Mouse (Mus musculus) cerebellum, adult 18-20 months (tissue): ENCODE data around the gene Phgr1.

Source experiments
- DNase-seq, 2 experiments: peaks; one replicate each; pipeline ENCODE4 v3.0.0; 2021

Gene Phgr1

DNA sequence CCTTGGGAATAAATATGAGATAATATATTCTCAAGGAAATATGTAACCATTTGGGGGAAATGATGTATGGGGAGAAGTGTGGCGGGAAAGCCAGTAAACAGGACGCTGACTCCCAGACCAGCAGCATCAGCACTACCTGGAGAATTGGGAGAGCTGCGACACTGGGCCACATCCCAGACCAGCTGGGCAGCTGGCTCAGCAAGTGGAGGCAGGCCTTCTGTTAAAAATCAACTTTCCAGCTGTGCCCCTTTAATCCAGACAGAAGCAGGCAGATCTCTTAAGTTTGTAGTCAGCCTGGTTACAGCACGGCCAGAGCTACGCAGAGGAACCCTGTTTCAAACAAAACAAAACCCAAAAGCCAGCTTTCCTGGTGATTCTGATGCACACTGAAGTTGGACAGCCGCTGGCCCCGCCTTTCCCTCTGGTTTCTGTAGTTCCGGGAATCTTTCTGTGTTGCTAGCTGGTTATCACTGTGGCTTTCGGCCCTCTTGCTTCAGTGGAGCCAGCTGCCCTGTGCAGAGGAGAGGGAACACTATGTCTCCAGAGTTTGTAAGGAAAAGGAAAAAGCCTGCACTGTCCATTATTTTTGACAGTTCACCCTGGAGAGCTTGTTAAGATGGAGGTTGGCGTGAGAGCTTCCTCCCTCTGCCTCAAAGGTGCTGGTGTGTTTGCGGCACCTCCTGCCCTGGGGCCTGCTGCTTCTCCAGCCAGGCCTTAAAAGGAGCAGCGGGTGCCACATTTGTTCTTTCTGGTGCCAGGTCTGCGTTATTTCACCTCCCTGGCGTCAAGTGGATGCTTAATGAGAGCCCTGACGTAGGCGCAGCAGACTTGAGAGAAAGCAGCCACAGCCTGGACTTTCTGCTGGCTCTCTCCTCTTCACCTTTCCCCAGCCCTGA lies 20.4 kb upstream of the Phgr1 start:
- no peak for DNase-seq

DNA sequence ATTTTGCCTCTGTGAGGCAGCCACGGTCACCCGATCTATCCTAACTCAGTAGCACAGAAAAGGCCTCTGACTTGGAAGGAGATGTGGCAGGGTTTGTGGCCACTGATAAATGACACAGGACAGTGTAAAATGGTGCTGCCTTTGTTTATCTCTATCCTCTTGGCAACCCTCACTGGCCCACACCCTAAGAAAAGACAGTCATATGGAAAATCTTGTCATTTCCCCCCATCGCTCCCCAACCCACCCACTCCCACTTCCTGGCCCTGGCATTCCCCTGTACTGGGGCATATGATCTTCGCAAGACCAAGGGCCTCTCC lies 19.8 kb upstream of the Phgr1 start:
- DNase-seq = no peak

DNA sequence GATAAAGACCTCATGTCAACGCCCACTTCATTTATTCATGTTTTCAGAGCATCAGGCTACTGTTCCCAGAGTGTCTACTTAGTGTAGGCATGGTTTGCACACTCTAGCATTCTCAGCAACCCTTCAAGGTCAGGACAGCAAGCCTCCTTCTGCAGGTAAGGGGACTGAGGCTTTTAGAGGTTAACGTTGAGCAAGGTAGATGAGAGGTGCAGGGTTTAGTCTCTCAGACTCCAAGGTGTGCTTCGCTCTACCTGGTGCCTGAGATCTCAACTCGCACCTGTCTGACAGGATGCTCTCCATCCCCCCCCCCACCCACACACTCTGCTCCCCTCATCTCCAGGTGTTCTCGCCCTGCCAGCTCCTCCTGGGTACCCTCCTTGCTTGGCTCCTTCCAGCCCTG lies 18.4 kb upstream of the Phgr1 start:
- DNase-seq = no peak

DNA sequence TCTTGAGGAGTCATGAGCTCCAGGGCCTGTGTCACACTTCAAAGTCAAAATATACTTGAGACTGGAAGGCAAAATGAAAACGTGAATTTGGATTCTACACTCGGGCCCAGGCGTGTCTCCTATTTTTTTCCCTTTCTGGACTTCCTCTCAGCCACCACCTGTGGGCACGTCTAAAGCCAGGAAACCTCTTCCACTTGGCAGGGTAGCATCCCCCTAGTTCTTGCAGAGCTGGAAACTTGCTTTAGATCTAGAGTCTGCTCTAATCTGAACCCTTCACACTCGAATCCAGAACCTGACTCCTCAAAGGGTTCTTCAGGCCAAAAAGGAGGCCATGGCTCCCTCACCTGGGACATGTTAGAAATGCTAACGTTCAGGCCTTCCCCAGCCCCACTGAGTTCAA lies 17.2 kb upstream of the Phgr1 start:
- DNase-seq = no peak

DNA sequence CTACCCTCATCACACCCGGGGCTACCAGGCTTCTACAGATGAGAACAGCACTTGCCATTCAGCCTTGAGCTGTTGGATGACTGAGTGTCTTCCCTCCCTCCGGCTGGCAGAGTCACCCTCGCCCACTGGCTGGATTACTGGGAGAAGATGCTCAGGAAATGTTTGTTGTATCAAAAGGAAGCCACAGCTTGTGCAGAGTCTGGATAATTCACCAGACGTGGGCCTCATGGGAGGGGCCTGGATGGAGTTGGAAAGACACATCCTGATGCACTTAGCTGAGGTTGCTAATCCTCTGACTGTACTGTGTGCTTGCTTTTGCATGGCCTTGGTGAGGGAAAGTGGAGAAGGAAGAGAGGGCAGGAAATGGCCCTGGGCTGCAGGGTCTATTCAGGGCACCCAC lies 16.5 kb upstream of the Phgr1 start:
- DNase-seq = no peak

DNA sequence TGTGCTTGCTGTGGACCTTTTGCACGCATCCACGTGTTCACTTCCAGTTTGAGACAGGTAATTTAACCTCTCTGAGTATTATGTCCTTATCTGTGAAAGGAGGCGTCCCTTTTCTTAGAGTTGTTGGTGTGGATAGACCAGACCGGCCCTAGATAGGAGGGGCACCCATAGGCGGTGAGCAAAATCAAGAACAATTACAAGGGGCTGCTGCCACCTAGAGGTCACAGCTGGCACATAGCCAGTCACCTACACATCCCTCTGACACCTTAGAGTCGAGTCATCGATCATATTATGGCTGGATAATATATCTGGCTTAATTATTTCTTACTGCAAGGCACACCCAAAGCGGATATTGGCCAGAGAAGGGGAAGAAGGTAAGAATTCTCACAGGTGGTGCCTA lies 12.7 kb upstream of the Phgr1 start:
- peak; percentile 52 to 53 for DNase-seq

DNA sequence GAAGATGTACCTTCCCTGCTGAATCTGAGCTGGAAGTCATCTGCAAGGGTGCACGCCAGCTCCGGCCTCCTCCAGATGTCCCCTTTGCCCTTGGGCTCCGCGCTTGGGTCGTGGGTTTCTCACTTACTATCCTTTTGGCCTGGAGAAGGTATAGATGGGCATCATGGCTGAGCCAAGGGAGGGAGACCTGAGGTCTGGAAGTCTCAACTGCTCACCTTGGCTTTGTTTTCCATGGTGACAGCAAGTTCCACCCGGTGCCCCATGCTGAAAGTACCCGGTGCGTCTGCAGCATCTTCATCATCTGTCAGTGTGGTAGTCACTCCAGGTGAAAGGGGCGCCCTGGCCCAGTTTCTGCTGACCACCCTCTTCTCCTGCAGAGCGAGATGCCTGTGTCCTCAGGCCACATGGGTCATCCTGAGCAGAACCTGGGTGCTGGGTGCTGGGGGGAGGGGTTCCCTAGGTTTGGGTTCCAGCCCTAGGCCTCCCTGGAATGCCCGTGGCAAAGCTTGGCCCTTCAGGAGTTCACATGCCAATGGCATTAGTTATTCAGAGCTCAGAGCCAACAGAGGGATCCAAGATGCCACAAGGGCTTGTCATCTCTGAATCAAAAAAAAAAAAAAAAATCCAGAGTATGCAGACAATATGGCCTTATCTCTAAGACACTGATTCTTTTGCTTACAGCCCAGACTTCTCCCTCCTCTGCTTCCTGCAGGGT lies 12.1 kb upstream of the Phgr1 start:
- no peak for DNase-seq

DNA sequence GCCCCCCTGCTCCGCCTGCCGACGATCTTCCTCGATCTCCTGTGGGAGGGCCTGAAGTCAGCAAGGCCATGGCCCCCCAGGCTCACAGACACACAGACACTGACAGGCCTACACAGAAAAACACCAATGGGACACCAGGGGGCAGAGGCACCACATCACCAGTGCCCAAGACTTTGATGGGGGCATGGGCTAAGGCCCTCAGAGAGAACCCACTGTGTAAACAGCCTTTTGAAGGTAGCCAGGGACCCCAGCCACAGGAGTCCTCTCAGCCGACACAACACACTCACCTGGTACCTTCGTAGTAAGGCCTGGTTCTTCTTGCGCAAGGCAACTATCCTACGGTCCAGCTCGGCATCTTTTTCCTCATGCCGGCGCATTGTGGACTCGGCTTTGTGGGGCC lies 11.2 kb upstream of the Phgr1 start:
- no peak for DNase-seq

DNA sequence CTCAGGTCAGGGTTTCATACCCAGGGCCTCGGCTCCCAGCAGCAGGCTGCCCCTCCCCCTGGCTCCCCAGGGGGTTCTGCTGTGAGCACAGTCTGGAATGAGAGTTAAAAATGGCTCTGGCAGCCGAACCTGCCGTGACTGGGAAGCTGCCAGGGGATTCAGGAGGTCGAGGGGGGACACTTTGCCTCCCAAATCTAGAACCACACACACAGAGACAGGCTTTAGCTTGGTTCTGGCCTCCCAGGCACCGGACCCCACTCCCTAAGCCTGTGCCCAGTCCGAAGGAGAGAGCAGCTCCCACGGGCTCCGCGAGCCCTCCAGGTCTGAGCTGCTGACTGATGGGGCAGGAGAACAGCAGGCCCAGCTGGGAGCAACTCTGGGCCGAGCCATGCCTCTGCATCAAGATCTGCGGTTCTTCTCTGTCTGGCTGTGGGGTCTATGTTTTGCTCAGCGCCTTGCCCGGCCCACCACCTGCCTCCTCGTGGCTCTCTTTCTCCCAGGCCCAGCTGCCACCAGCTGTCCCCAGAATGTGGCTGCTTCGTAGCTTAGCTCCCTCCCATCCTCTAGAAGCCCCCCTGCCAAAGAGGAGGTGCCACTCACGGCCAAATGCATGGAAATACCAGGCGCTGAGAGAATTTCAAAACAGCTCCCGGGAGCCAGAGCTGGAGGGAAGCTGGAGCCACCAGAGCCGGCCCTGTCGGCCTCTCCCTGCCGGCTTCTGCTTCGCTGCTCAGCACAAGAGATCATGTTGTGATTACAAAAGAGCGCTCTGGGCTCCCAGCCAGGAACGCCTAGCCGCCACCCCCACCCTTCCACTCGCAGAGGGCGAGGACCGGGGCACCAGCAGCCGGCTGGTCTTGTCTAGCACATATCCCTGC lies 10.4 kb upstream of the Phgr1 start, which contains the start of gene Ccdc9b:
Gene Ccdc9b, minus strand, starts transcription at position 756 of the 878 bp plus-strand sequence.
- peak; percentile 89 to 91 for DNase-seq

DNA sequence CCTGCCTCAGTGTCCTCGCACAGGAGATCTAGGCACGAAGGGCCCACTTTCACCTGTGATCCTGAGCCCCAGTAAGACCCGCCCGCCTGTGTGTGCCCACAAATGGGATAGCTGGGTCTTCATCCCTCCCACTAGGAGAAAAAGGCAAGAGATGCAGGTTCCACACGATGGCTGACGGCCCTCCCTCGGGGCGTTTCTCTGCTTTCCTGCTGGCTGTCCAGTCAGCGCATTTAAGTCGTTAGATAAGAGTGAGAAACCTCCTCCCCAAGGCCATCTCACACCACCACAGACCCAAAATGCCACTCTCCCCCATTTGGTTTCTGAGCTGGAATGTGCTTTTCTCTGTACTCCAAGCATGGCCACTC lies 9.8 kb upstream of the Phgr1 start:
- DNase-seq = no peak

DNA sequence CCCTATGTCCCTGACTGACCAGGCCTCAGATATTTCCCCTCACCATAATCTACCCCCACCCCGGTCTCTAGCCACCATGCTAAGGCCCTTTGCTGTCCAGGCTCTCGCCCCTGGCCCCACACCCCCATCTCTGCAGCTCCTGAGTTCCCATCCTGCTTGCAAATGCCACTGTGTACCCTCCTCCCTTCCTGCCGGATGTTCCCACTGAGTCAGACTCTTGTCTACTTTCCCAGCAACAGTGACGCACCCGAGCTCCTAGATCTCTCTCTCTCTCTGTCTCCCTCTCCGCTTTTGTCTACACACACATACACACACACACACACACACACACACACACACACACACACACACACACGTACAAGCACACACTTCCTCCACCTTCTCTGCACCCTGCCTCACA lies 9.1 kb upstream of the Phgr1 start:
- no peak for DNase-seq

DNA sequence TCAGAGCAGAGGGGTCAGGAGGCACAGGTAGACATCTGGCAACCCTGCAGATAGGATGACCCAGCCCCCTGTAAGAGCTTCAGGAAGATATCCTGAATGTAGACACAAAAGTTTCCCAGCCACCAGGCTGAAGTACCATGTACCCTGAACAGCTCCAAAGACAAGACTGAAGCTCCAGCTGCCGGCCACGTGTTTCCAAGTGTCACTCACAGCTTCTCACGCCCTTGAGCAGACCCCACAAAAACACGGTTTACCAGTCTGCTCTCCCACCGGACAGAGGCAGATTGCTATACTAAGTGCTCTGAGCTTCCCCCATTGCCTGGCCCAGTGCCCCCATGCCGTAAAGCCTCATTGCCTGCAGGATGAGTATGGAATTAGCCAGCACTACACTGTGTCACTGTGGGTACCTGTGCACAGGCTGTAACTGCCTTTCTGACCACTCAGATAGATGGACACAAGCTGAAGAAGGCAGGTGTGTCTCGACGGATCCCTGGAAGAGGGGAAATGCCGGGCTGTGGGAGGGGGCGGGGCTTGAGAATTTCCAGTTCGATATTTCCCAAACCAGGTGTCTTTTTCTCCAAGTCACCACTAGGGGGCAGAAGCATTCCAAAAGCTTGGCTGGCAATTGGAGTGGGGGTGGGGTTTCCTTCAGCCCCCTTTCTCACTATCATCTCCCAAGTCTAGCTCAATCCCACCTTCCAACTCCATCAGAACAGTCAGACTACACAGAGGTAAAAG lies 8.3 kb upstream of the Phgr1 start:
- peak; percentile 71 to 73 for DNase-seq

DNA sequence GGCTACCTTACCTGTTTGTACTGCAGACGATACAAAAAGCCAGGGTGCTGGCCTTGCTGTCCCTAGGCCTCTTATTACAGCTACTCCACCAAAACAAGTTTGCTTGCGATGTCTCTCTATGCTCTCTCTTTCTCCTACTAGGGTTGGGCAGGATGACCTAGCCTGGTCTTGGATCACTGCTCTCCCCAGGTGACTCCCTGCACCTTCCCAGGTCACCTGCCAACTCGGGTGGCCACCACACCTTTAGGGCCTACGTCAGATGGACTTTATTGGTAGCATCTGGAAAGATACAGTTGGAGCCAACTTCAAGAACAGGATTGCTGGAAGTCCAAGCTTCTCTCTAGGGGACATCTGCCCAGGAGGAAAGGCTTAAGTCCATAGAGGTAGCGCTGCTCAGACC lies 7.7 kb upstream of the Phgr1 start:
- no peak for DNase-seq

DNA sequence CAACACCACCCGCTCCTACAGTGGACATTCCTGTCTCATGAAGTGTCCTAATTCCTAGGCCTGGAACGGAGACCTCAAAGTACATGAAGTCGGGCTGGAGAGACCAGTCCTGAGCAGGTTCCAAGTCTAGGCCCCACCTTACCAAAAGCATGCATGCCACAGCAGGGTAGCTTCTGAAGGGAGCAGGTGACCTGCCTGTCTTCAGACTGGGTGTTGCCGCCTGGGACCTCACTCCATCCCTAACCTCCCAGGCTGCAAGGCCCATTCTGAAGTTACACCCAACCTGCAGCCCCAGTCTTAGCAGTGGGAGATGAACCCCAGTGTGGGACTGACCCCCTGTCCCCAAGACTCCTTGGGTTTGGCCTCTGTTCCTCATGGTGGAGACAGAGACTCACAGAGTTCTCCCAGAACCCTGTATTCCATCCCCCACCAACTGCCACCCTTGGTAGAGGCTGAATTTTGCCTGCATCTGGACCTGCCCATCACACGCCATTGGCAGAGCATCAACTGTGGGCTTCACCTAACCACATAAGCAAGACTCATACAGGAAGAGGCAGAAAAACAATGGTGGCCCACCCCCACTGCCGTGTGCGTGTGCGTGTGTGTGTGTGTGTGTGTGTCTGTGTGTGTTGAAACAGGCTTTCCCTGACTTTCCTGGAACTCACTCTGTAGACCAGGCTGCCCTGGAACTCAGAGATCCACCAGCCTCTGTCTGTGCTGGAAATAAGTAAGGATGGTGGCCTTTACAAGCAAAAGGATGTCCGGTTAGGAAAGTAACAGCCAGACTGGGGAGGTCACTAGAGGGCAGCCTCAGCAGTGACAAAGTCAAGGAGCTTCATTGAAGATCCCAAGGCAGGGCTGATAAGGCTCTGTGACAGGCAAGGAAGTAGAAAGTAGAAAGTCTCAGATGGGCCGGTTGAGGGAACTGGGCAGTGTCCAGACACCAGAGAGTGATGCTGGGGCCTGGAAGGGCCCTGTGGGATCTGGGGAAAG lies 6.2 kb upstream of the Phgr1 start:
- DNase-seq = no peak

DNA sequence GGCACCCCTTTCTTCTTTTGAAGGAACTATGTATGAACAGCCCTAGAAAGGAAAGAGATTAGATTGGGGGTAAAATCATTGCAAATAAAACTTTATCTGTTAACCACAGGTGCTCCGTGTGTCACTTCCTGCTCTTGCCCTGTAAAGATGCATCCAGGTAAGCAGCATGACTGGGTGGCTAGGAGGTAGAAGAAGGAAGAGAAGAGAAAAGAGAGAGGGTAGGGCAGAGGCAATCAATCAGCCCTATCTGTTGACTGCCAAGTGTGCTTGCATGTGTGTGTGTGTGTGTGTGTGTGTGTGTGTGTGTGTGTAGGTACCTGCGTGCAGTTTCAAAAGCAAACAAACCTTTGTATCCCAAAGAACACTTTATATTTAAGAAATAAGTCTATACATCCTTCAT lies 2.0 kb downstream of the Phgr1 start:
- DNase-seq = no peak

DNA sequence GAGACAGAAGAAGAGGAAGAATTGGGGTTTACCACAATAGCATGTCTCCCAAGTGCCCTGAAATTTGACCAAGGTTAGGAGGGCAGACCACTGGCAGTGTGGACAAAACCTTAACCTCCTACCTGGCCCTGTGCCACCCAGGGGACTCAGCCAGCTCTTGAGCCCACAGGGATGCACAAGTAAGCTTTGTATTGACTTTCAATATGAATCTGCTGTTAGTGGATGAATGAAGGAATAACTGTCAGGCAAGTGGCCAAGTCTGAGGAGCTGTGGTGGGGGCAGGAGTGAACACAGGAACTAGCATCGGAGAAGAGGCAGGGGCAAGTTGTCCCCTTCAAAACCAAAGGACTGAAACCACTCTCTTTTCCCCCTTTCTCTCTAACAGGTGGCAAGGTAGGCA lies 2.8 kb downstream of the Phgr1 start:
- peak; percentile 33 to 54 for DNase-seq

DNA sequence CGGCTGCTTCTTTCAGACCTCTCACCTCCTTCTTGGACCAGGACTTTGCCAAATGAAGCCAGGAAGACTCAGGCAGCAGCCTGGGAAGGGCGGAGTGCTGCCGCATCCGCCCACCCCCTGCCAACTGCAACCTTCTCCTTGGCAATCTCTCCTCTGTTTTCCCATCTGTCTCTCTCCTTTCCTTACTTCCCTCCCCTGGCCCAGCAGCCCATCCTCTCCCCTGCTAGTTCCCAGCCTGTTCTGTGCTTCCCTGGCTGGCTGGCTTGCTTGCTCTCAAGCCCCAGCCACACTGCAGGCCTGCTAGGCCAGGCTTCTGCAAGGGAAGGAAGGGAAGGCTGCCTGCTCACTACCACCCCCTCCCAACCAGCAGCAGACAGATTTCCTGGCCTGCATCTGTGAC lies 3.3 kb downstream of the Phgr1 start:
- peak; percentile 68 to 79 for DNase-seq

DNA sequence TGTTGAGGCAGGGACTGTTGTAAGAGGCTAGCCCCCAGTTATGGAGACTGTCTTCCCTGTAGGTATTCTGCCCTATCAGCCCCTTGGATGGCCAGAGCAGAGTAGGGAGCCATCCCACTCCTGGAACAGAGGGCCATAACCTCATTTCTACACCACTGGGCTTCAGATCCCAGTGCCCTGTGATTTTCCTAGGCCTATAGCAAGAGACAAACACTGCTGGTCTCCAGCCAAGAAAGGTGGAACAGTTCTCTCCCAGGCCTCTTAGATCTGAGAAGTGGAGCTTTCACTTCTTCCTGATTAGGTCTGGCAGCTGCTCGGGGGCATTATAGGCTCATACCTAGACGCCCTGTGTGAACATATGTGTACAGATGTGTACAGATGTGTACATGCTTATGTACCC lies 3.7 kb downstream of the Phgr1 start:
- DNase-seq = peak; percentile 34 to 44

DNA sequence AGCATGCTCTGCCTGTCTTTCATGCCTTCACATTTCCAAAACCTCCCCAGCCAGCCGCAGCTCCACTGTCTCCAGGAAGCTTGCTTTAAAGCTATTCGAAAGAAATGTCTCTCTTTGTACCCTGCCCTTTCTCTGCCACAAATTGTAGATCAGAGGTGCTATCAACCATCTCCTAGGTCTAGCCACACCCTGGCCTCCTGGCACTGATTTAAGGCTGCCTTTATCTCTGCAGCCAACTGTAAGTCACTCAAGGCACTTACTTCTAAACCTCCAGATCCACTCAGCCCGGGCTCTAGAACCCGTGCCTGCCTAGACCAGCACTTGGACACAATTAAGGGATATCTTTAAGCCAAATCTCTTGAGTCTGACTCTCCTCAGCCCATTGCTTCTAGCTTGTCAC lies 5.8 kb downstream of the Phgr1 start:
- DNase-seq = no peak

DNA sequence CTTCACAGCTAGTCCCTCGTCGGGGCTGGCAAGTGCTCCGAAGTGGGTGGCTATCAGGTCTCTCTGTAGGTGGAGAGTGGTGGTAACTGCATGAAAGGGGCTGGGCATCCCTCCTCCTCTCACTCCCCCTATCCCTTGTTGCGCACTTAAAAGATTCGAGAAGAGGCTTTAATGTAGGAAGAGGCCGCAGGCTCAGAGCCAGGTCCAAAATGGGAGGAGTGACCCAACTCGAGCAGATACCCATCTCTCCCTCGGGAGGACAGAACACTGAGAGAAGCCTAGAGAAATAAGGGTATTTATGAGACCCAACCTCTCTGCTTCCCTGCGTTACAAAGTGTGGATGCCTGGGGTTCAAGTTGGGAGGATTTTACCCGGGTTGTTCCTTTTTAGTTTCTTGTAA lies 6.5 kb downstream of the Phgr1 start:
- peak; percentile 45 to 54 for DNase-seq
